Mouse (Mus musculus) midbrain, embryonic 16.5 days (tissue): ENCODE measurements around the gene Nlk. TPM values are rescaled to one million over a fixed set of nuclear protein-coding genes. Genes with fewer than 3 reads are reported as not detected.

ENCODE experiments used
- ATAC-seq: fragments of 200-750 bp; cut with Nextera tagmentation; 2 replicates; pipeline ENCODE4 v1.8.0; 2017; ENCODE audit warnings: moderate TSS enrichment
- H3K27ac ChIP-seq: fragments of 300-500 bp; sonication (generic); 2 replicates; pipeline ENCODE4 v1.5.1; 2014; ENCODE audit warnings: mild to moderate bottlenecking, low read length, mixed read lengths
- H3K27me3 ChIP-seq: fragments of 300-500 bp; sonication (generic); 2 replicates; pipeline ENCODE4 v1.6.1; 2014; ENCODE audit warnings: low read depth, low read length, mixed read lengths; ENCODE audit not compliant: control insufficient read depth, insufficient read depth
- H3K36me3 ChIP-seq: fragments of 300-500 bp; sonication (generic); 2 replicates; pipeline ENCODE4 v1.6.1; 2014; ENCODE audit warnings: mild to moderate bottlenecking, low read length, moderate library complexity, mixed read lengths; ENCODE audit not compliant: control insufficient read depth, insufficient read depth
- H3K4me1 ChIP-seq: fragments of 300-500 bp; sonication (generic); 2 replicates; pipeline ENCODE4 v1.6.1; 2014; ENCODE audit warnings: mild to moderate bottlenecking, low read length, mixed read lengths; ENCODE audit not compliant: control insufficient read depth, insufficient read depth
- H3K4me2 ChIP-seq: fragments of 300-500 bp; sonication (generic); 2 replicates; pipeline ENCODE4 v1.6.1; 2014; ENCODE audit warnings: mild to moderate bottlenecking, low read length, mixed read lengths
- H3K4me3 ChIP-seq: fragments of 300-500 bp; sonication (generic); 2 replicates; pipeline ENCODE4 v1.5.1; 2014; ENCODE audit warnings: low read depth, mild to moderate bottlenecking, low read length, moderate library complexity, mixed read lengths
- H3K9ac ChIP-seq: fragments of 300-500 bp; sonication (generic); 2 replicates; pipeline ENCODE4 v1.6.1; 2014; ENCODE audit warnings: low read depth, low read length, mixed read lengths
- H3K9me3 ChIP-seq: fragments of 300-500 bp; sonication (generic); replicated peaks from 2 replicates; pipeline ENCODE4 v1.6.1; 2014; ENCODE audit warnings: mild to moderate bottlenecking, low read length, mixed read lengths; ENCODE audit not compliant: control insufficient read depth, poor library complexity, severe bottlenecking
- WGBS: fragments of 180-500 bp; shearing (Covaris S2); extraction: QIAGEN DNeasy Blood & Tissue Kit; methylation state at CpG from one replicate; pipeline ENCODE4 v1.1.7; 2014; 5-methylcytosine and 5-hydroxymethylcytosine counted together
- polyA plus RNA-seq: library from polyadenylated mRNA; unstranded; fragments of >200 nt; fragmentation: Nextera tagmentation; extraction: Ambion mirVana; gene quantifications from 2 replicates; pipeline ENCODE4 v1.2.1, GENCODE M21; 2015

Gene Nlk
- polyA plus RNA-seq = 26.2 and 27.7 TPM in 2 replicates

GRCm38 (mm10) chr11:78696777-78697752 is at the start of gene Nlk:
Nlk (minus strand) TSS chr11:78697373.
- Histone ChIP-seq H3K4me3 (peak within 1 kb of the TSS; percentile 84), H3K4me1 (peaks cover 42% of the 10 kb centered on the region), H3K27me3 (no peaks in the 10 kb centered on the region), H3K36me3 (no peaks in the 10 kb centered on the region), H3K9ac (peak within 1 kb of the TSS; percentile 89), H3K4me2 (peak within 1 kb of the TSS; percentile 79), H3K9me3 (no peaks in the 10 kb centered on the region), H3K27ac (peak within 1 kb of the TSS; percentile 91)
- under 1% methylated on average over 45 of the region's 65 CpGs for WGBS
- ATAC-seq = peak; percentile 99

DNA sequence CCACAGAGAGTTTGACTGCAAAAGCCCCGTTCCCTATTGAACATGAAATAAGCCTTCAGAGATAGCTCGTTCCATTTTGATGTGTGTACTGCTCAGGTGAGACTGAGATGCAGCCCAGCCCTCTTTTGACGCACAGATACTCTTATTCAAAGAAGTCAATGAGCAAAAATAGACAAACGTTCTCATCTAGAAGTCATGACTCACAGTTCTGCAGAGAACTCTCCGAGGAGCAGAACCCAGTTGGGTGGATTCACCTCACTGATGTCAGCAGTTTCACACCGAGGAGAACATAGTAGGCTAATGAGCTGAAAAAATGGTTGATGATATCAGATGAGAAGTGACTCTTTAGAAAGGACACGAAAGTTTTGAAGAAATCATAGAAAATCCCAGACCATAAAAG is 49.1 kb upstream of the Nlk start:
- Histone ChIP-seq H3K27ac (no peak overlapping the region), H3K4me1 (peaks cover 10% of the 10 kb centered on the region), H3K4me2 (no peak overlapping the region), H3K4me3 (no peak overlapping the region), H3K36me3 (peaks cover 3% of the 10 kb centered on the region; the same call in 1 of the 2 replicates), H3K9ac (no peak overlapping the region), H3K27me3 (no peaks in the 10 kb centered on the region), H3K9me3 (no peaks in the 10 kb centered on the region)
- WGBS = 90% methylated on average over 7 of the region's 7 CpGs
- no peak for ATAC-seq

DNA sequence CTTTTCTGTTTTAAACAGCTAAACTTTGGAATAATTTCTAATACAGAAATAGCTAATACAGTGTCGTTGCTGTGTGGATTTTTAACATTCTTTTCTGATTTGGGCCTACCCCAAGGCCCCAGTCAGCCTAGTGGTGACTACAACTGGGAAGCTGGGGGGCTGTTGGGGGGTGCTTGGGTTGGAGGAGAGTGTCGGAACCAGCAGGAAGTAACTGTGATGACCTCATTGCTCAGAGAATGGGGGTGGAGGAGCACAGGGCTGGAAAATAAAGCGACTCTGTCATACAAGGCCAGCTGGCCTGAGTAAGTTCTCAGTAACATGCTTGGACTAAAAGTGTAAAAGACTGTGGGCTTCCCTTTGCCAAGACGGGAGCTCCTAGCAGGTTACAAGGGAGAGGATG is 48.3 kb upstream of the Nlk start:
- no peak overlapping the region for H3K9ac ChIP-seq
- ATAC-seq = no peak
- no peak overlapping the region for H3K27ac ChIP-seq
- H3K4me3 ChIP-seq = no peak overlapping the region
- peaks cover 3% of the 10 kb centered on the region; the same call in 1 of the 2 replicates for H3K36me3 ChIP-seq
- WGBS = 65% methylated on average over 4 of the region's 4 CpGs
- H3K4me1 ChIP-seq = peaks cover 5% of the 10 kb centered on the region
- H3K27me3 ChIP-seq = no peaks in the 10 kb centered on the region
- no peak overlapping the region for H3K4me2 ChIP-seq
- H3K9me3 ChIP-seq = no peaks in the 10 kb centered on the region

DNA sequence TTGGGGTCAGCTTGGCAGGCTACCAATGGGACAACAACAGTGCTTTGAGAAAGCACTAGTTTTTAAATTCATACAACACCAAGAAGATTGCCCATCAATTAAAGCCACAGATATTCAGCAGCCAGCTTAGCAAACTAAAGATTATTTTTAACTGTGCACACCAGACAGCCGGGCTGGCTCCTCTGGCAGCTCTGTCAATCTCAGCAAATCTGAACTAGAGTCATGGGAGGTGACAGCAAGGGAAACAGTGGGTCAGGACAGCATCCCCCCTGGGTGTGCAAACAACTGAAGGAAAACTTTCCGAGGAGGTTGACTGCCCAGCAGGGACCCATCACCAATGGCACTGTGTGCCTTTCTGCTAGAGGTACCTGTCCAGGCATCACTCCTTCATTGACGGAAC is 45.3 kb upstream of the Nlk start:
- WGBS = 60% methylated on average over 3 of the region's 3 CpGs
- Histone ChIP-seq H3K36me3 (no peaks in the 10 kb centered on the region), H3K4me2 (no peak overlapping the region), H3K9ac (no peak overlapping the region), H3K4me1 (peaks cover 3% of the 10 kb centered on the region; the same call in 1 of the 2 replicates), H3K27ac (no peak overlapping the region), H3K4me3 (no peak overlapping the region), H3K27me3 (no peaks in the 10 kb centered on the region), H3K9me3 (no peaks in the 10 kb centered on the region)
- no peak for ATAC-seq

DNA sequence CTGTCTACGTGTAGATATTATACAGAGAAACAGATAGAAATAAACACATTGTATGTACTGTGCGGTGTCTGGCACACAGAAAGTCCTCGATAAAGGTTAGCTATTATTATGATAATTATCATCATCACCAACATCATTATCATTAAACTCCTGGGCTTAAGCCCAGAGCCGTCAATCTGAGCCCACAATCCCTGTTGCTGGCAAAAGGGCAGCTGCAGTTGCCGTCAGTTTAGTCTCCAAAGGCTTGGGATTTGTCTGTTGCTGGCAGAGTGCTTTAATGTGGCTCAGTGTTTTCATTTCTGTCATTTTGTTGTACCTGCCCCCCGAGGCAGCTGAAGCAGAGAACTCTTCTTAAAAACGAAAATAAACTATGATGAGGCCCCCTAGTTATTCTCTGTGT is 44.8 kb upstream of the Nlk start:
- no peak for ATAC-seq
- H3K4me2 ChIP-seq = no peak overlapping the region
- H3K27ac ChIP-seq = no peak overlapping the region
- peaks cover 3% of the 10 kb centered on the region; the same call in 1 of the 2 replicates for H3K4me1 ChIP-seq
- no peaks in the 10 kb centered on the region for H3K36me3 ChIP-seq
- WGBS = 25% methylated on average over 7 of the region's 7 CpGs
- no peak overlapping the region for H3K9ac ChIP-seq
- no peaks in the 10 kb centered on the region for H3K27me3 ChIP-seq
- H3K4me3 ChIP-seq = no peak overlapping the region
- H3K9me3 ChIP-seq = no peaks in the 10 kb centered on the region

DNA sequence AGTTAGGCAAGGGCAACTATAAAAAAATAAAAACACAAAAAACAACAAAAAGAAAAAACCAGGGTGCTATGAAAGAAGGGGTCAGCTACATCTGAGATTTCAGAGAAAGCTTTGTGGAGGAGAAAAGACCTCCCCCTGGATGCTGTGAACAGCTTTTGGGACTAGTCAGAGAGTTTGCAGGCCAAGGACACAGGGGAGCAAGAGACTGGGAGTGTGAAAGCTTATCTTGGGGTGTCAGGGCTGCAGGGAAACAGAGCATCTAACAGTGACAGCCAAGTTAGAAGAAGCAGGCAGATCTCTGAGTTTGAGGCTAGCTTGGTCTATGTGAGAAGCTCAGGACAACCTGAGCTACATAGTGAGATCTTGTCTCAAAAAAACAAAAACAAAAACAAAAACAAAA is 42.2 kb upstream of the Nlk start:
- H3K9me3 ChIP-seq = no peaks in the 10 kb centered on the region
- no peak overlapping the region for H3K27ac ChIP-seq
- H3K4me1 ChIP-seq = peaks cover 3% of the 10 kb centered on the region; the same call in 1 of the 2 replicates
- H3K9ac ChIP-seq = no peak overlapping the region
- H3K4me3 ChIP-seq = no peak overlapping the region
- no peaks in the 10 kb centered on the region for H3K27me3 ChIP-seq
- ATAC-seq = no peak
- no peak overlapping the region for H3K4me2 ChIP-seq
- H3K36me3 ChIP-seq = no peaks in the 10 kb centered on the region

DNA sequence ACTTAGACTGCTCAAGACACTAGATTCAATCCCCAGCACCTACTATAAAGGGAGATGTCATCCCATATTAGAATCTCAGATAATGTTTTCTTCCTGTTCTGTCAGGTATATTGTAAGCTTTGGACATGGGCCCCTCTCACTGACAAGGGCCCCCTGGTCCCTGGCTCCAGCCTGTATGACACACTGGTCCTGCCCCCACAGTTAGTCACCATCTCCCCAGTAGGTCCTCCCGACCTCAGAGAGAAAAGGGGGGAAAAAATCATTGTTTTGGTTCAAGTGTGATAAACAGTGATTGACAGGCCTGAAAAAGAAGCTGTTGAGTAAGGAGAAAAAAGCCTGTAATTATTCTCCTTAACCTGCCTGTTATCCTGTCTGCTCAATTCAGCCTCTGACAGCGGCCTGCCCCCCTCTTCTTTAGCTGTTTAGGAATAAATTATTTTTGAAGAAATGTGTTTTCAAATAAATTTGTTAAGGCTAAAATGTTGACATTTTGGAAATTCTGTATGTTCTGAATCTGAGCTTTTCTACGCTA is 39.8 kb upstream of the Nlk start:
- no peak for ATAC-seq
- H3K36me3 ChIP-seq = no peaks in the 10 kb centered on the region
- no peak overlapping the region for H3K4me3 ChIP-seq
- H3K9me3 ChIP-seq = no peaks in the 10 kb centered on the region
- H3K4me1 ChIP-seq = no peaks in the 10 kb centered on the region
- H3K27ac ChIP-seq = no peak overlapping the region
- no peaks in the 10 kb centered on the region for H3K27me3 ChIP-seq
- WGBS = 33% methylated on average over 3 of the region's 3 CpGs
- H3K4me2 ChIP-seq = no peak overlapping the region
- H3K9ac ChIP-seq = no peak overlapping the region

- Histone ChIP-seq H3K4me3 (no peak overlapping the region), H3K9ac (no peak overlapping the region), H3K27me3 (no peaks in the 10 kb centered on the region), H3K36me3 (no peaks in the 10 kb centered on the region), H3K9me3 (no peaks in the 10 kb centered on the region), H3K27ac (no peak overlapping the region), H3K4me2 (no peak overlapping the region), H3K4me1 (no peaks in the 10 kb centered on the region)
- WGBS = 89% methylated on average over 1 of the region's 1 CpGs
- no peak for ATAC-seq
These were observed 38.0 kb upstream of the Nlk start for GRCm38 (mm10) chr11:78735168-78735567.

- Histone ChIP-seq H3K9me3 (no peaks in the 10 kb centered on the region), H3K4me3 (no peak overlapping the region), H3K36me3 (no peaks in the 10 kb centered on the region), H3K27me3 (no peaks in the 10 kb centered on the region), H3K27ac (no peak overlapping the region), H3K4me1 (no peaks in the 10 kb centered on the region), H3K4me2 (no peak overlapping the region), H3K9ac (no peak overlapping the region)
- 91% methylated on average over 6 of the region's 6 CpGs for WGBS
- ATAC-seq = no peak
These were observed 35.4 kb upstream of the Nlk start for GRCm38 (mm10) chr11:78732619-78733018.
